Mouse (Mus musculus) megakaryocyte, embryonic 14.5 days (primary cell): ENCODE measurements at regions not wholly inside any gene's neighbourhood (a gene's known extent, or its start where the extent isn't known, plus 50 kb on each side); places are given as distances from the start of the nearest gene placed in this dataset.

Source experiments
- H3K27me3 ChIP-seq: replicated peaks from 2 replicates; pipeline ENCODE3; 2012; ENCODE audit warnings: inconsistent platforms
- H3K36me3 ChIP-seq: replicated peaks from 2 replicates; pipeline ENCODE3; 2012; ENCODE audit warnings: low read length, inconsistent platforms, mixed read lengths
- H3K4me1 ChIP-seq: 2 replicates; pipeline ENCODE4 v1.6.1; 2012; ENCODE audit warnings: inconsistent platforms
- H3K4me3 ChIP-seq: replicated peaks from 2 replicates; pipeline ENCODE3; 2012; ENCODE audit warnings: moderate library complexity, mild to moderate bottlenecking, inconsistent platforms
- H3K9me3 ChIP-seq: 2 replicates; pipeline ENCODE4 v1.6.1; 2012; ENCODE audit warnings: inconsistent platforms
- FLI1 ChIP-seq: IDR thresholded peaks from 2 replicates; pipeline ENCODE4 v1.6.1; 2012; ENCODE audit warnings: low read length, inconsistent platforms, mixed read lengths
- GATA1 ChIP-seq: IDR thresholded peaks from 3 replicates; pipeline ENCODE4 v1.6.1; 2012; ENCODE audit warnings: mixed read lengths, low read length, inconsistent platforms, borderline replicate concordance

GRCm38 (mm10) chr7:36491173-36491581 is 206.7 kb upstream of the Tshz3 start:
- Histone ChIP-seq H3K27me3 (no peaks in the 10 kb centered on the region), H3K4me3 (peak overlapping the region; percentile 51), H3K4me1 (no peaks in the 10 kb centered on the region), H3K9me3 (peaks cover 55% of the 10 kb centered on the region), H3K36me3 (no peaks in the 10 kb centered on the region)
- no peak for TF ChIP-seq FLI1
- no peak for TF ChIP-seq GATA1

- H3K4me3 ChIP-seq = no peak overlapping the region
- H3K27me3 ChIP-seq = no peaks in the 10 kb centered on the region
- no peaks in the 10 kb centered on the region for H3K36me3 ChIP-seq
- TF ChIP-seq FLI1 (no peak), GATA1 (no peak)
- no peaks in the 10 kb centered on the region for H3K4me1 ChIP-seq
- H3K9me3 ChIP-seq = peaks cover 29% of the 10 kb centered on the region
Observed at GRCm38 (mm10) chr7:36504010-36504875, 193.7 kb upstream of the Tshz3 start.

GRCm38 (mm10) chr7:36507895-36508431 is 190.0 kb upstream of the Tshz3 start:
- no peak overlapping the region for H3K4me3 ChIP-seq
- no peaks in the 10 kb centered on the region for H3K4me1 ChIP-seq
- no peaks in the 10 kb centered on the region for H3K36me3 ChIP-seq
- TF ChIP-seq GATA1 (no peak), FLI1 (no peak)
- no peaks in the 10 kb centered on the region for H3K27me3 ChIP-seq
- H3K9me3 ChIP-seq = peaks cover 41% of the 10 kb centered on the region

GRCm38 (mm10) chr7:36513680-36514079 is 184.2 kb upstream of the Tshz3 start:
- no peak overlapping the region for H3K4me3 ChIP-seq
- H3K9me3 ChIP-seq = peaks cover 26% of the 10 kb centered on the region
- TF ChIP-seq FLI1 (no peak), GATA1 (no peak)
- no peaks in the 10 kb centered on the region for H3K27me3 ChIP-seq
- H3K36me3 ChIP-seq = no peaks in the 10 kb centered on the region
- H3K4me1 ChIP-seq = no peaks in the 10 kb centered on the region

- TF ChIP-seq GATA1 (no peak), FLI1 (no peak)
- Histone ChIP-seq H3K4me1 (no peaks in the 10 kb centered on the region), H3K36me3 (no peaks in the 10 kb centered on the region), H3K9me3 (peaks cover 16% of the 10 kb centered on the region), H3K4me3 (no peak overlapping the region), H3K27me3 (no peaks in the 10 kb centered on the region)
Observed at GRCm38 (mm10) chr7:36516094-36516663, 181.7 kb upstream of the Tshz3 start.

- no peaks in the 10 kb centered on the region for H3K27me3 ChIP-seq
- H3K4me3 ChIP-seq = no peak overlapping the region
- H3K4me1 ChIP-seq = no peaks in the 10 kb centered on the region
- TF ChIP-seq FLI1 (no peak), GATA1 (no peak)
- H3K9me3 ChIP-seq = peaks cover 12% of the 10 kb centered on the region; the same call in 1 of the 2 replicates
- H3K36me3 ChIP-seq = no peaks in the 10 kb centered on the region
Observed at GRCm38 (mm10) chr7:36519027-36519426, 178.9 kb upstream of the Tshz3 start.

- Histone ChIP-seq H3K27me3 (no peaks in the 10 kb centered on the region), H3K9me3 (peaks cover 11% of the 10 kb centered on the region; the same call in 1 of the 2 replicates), H3K4me3 (no peak overlapping the region), H3K36me3 (no peaks in the 10 kb centered on the region), H3K4me1 (no peaks in the 10 kb centered on the region)
- TF ChIP-seq GATA1 (no peak), FLI1 (no peak)
Observed at GRCm38 (mm10) chr7:36522960-36523359, 175.0 kb upstream of the Tshz3 start.

GRCm38 (mm10) chr7:36526148-36526547 is 171.8 kb upstream of the Tshz3 start:
- TF ChIP-seq FLI1 (no peak), GATA1 (no peak)
- Histone ChIP-seq H3K36me3 (no peaks in the 10 kb centered on the region), H3K9me3 (peaks cover 17% of the 10 kb centered on the region), H3K4me1 (no peaks in the 10 kb centered on the region), H3K27me3 (no peaks in the 10 kb centered on the region), H3K4me3 (no peak overlapping the region)

- TF ChIP-seq GATA1 (no peak), FLI1 (no peak)
- Histone ChIP-seq H3K36me3 (no peaks in the 10 kb centered on the region), H3K9me3 (peaks cover 17% of the 10 kb centered on the region), H3K4me1 (no peaks in the 10 kb centered on the region), H3K4me3 (no peak overlapping the region), H3K27me3 (no peaks in the 10 kb centered on the region)
Observed at GRCm38 (mm10) chr7:36526692-36527091, 171.2 kb upstream of the Tshz3 start.

GRCm38 (mm10) chr7:36529504-36530065 is 168.3 kb upstream of the Tshz3 start:
- Histone ChIP-seq H3K4me3 (no peak overlapping the region), H3K27me3 (no peaks in the 10 kb centered on the region), H3K4me1 (no peaks in the 10 kb centered on the region), H3K9me3 (peaks cover 22% of the 10 kb centered on the region), H3K36me3 (no peaks in the 10 kb centered on the region)
- TF ChIP-seq GATA1 (no peak), FLI1 (no peak)
